Mouse (Mus musculus): ENCODE measurements around the gene Gnat2. TPM values are rescaled to one million over a fixed set of nuclear protein-coding genes. Genes with fewer than 3 reads are reported as not detected.

Gene Gnat2
- polyA plus RNA-seq, 1 experiment = 3.2 TPM

GRCm38 (mm10) chr3:108124131-108124530 is 31.5 kb downstream of the Gnat2 start:
- Histone ChIP-seq H3K27me3 (ENCODE audit: control insufficient read depth, insufficient read depth, low read length, poor library complexity, severe bottlenecking) (no peaks in the 10 kb centered on the region), H3K4me3 (ENCODE audit: low read depth, low read length) (no peak overlapping the region), H3K9ac (ENCODE audit: low read depth, poor library complexity, severe bottlenecking) (no peak overlapping the region), H3K27ac (ENCODE audit: insufficient read depth, low read length) (no peak overlapping the region), H3K36me3 (ENCODE audit: control insufficient read depth, insufficient read depth, low read length, poor library complexity, severe bottlenecking) (peaks cover 19% of the 10 kb centered on the region), H3K9me3 (replicated peaks; ENCODE audit: control insufficient read depth, insufficient read depth, low read length, poor library complexity, severe bottlenecking) (no peaks in the 10 kb centered on the region), H3K4me1 (ENCODE audit: control insufficient read depth, insufficient read depth, low read length) (no peaks in the 10 kb centered on the region)
- TF ChIP-seq EP300 (IDR thresholded peaks at IDR 0.05; ENCODE audit: insufficient read depth, low read depth, low read length) (no peak), POLR2A (IDR thresholded peaks at IDR 0.05; ENCODE audit: insufficient read depth, low read length) (no peak), CTCF (IDR thresholded peaks at IDR 0.05; ENCODE audit: low read depth, low read length) (no peak)

- Histone ChIP-seq H3K27me3 (ENCODE audit: control insufficient read depth, insufficient read depth, low read length, poor library complexity, severe bottlenecking) (no peaks in the 10 kb centered on the region), H3K9me3 (replicated peaks; ENCODE audit: control insufficient read depth, insufficient read depth, low read length, poor library complexity, severe bottlenecking) (no peaks in the 10 kb centered on the region), H3K27ac (ENCODE audit: insufficient read depth, low read length) (no peak overlapping the region), H3K4me1 (ENCODE audit: control insufficient read depth, insufficient read depth, low read length) (no peaks in the 10 kb centered on the region), H3K4me3 (ENCODE audit: low read depth, low read length) (no peak overlapping the region), H3K9ac (ENCODE audit: low read depth, poor library complexity, severe bottlenecking) (no peak overlapping the region), H3K36me3 (ENCODE audit: control insufficient read depth, insufficient read depth, low read length, poor library complexity, severe bottlenecking) (peaks cover 13% of the 10 kb centered on the region)
- TF ChIP-seq EP300 (IDR thresholded peaks at IDR 0.05; ENCODE audit: insufficient read depth, low read depth, low read length) (no peak), POLR2A (IDR thresholded peaks at IDR 0.05; ENCODE audit: insufficient read depth, low read length) (no peak), CTCF (IDR thresholded peaks at IDR 0.05; ENCODE audit: low read depth, low read length) (no peak)
Observed at GRCm38 (mm10) chr3:108126327-108126726, 33.7 kb downstream of the Gnat2 start.

GRCm38 (mm10) chr3:108128520-108128919 is 35.9 kb downstream of the Gnat2 start:
- Histone ChIP-seq H3K27ac (ENCODE audit: insufficient read depth, low read length) (no peak overlapping the region), H3K36me3 (ENCODE audit: control insufficient read depth, insufficient read depth, low read length, poor library complexity, severe bottlenecking) (peaks cover under 1% of the 10 kb centered on the region), H3K4me1 (ENCODE audit: control insufficient read depth, insufficient read depth, low read length) (no peaks in the 10 kb centered on the region), H3K27me3 (ENCODE audit: control insufficient read depth, insufficient read depth, low read length, poor library complexity, severe bottlenecking) (no peaks in the 10 kb centered on the region), H3K9me3 (replicated peaks; ENCODE audit: control insufficient read depth, insufficient read depth, low read length, poor library complexity, severe bottlenecking) (no peaks in the 10 kb centered on the region), H3K4me3 (ENCODE audit: low read depth, low read length) (no peak overlapping the region), H3K9ac (ENCODE audit: low read depth, poor library complexity, severe bottlenecking) (no peak overlapping the region)
- TF ChIP-seq POLR2A (IDR thresholded peaks at IDR 0.05; ENCODE audit: insufficient read depth, low read length) = no peak
- TF ChIP-seq CTCF (IDR thresholded peaks at IDR 0.05; ENCODE audit: low read depth, low read length) = no peak
- TF ChIP-seq EP300 (IDR thresholded peaks at IDR 0.05; ENCODE audit: insufficient read depth, low read depth, low read length) = no peak

- no peak for TF ChIP-seq CTCF (IDR thresholded peaks at IDR 0.05; ENCODE audit: low read depth, low read length)
- TF ChIP-seq POLR2A (IDR thresholded peaks at IDR 0.05; ENCODE audit: insufficient read depth, low read length) = no peak
- no peak for TF ChIP-seq EP300 (IDR thresholded peaks at IDR 0.05; ENCODE audit: insufficient read depth, low read depth, low read length)
- H3K27ac ChIP-seq (ENCODE audit: insufficient read depth, low read length) = no peak overlapping the region
- H3K9ac ChIP-seq (ENCODE audit: low read depth, poor library complexity, severe bottlenecking) = no peak overlapping the region
- H3K36me3 ChIP-seq (ENCODE audit: control insufficient read depth, insufficient read depth, low read length, poor library complexity, severe bottlenecking) = no peaks in the 10 kb centered on the region
- no peak overlapping the region for H3K4me3 ChIP-seq (ENCODE audit: low read depth, low read length)
- H3K27me3 ChIP-seq (ENCODE audit: control insufficient read depth, insufficient read depth, low read length, poor library complexity, severe bottlenecking) = no peaks in the 10 kb centered on the region
- H3K4me1 ChIP-seq (ENCODE audit: control insufficient read depth, insufficient read depth, low read length) = no peaks in the 10 kb centered on the region
- no peaks in the 10 kb centered on the region for H3K9me3 ChIP-seq (replicated peaks; ENCODE audit: control insufficient read depth, insufficient read depth, low read length, poor library complexity, severe bottlenecking)
Observed at GRCm38 (mm10) chr3:108129367-108129766, 36.8 kb downstream of the Gnat2 start.

GRCm38 (mm10) chr3:108129804-108130203 is 37.2 kb downstream of the Gnat2 start:
- H3K9ac ChIP-seq (ENCODE audit: low read depth, poor library complexity, severe bottlenecking) = no peak overlapping the region
- TF ChIP-seq CTCF (IDR thresholded peaks at IDR 0.05; ENCODE audit: low read depth, low read length) (no peak), POLR2A (IDR thresholded peaks at IDR 0.05; ENCODE audit: insufficient read depth, low read length) (no peak), EP300 (IDR thresholded peaks at IDR 0.05; ENCODE audit: insufficient read depth, low read depth, low read length) (no peak)
- no peaks in the 10 kb centered on the region for H3K27me3 ChIP-seq (ENCODE audit: control insufficient read depth, insufficient read depth, low read length, poor library complexity, severe bottlenecking)
- H3K4me1 ChIP-seq (ENCODE audit: control insufficient read depth, insufficient read depth, low read length) = no peaks in the 10 kb centered on the region
- no peak overlapping the region for H3K27ac ChIP-seq (ENCODE audit: insufficient read depth, low read length)
- H3K9me3 ChIP-seq (replicated peaks; ENCODE audit: control insufficient read depth, insufficient read depth, low read length, poor library complexity, severe bottlenecking) = no peaks in the 10 kb centered on the region
- H3K36me3 ChIP-seq (ENCODE audit: control insufficient read depth, insufficient read depth, low read length, poor library complexity, severe bottlenecking) = no peaks in the 10 kb centered on the region
- H3K4me3 ChIP-seq (ENCODE audit: low read depth, low read length) = no peak overlapping the region

- TF ChIP-seq POLR2A (IDR thresholded peaks at IDR 0.05; ENCODE audit: insufficient read depth, low read length) = no peak
- no peak for TF ChIP-seq EP300 (IDR thresholded peaks at IDR 0.05; ENCODE audit: insufficient read depth, low read depth, low read length)
- Histone ChIP-seq H3K36me3 (ENCODE audit: control insufficient read depth, insufficient read depth, low read length, poor library complexity, severe bottlenecking) (no peaks in the 10 kb centered on the region), H3K9ac (ENCODE audit: low read depth, poor library complexity, severe bottlenecking) (no peak overlapping the region), H3K4me1 (ENCODE audit: control insufficient read depth, insufficient read depth, low read length) (no peaks in the 10 kb centered on the region), H3K27me3 (ENCODE audit: control insufficient read depth, insufficient read depth, low read length, poor library complexity, severe bottlenecking) (no peaks in the 10 kb centered on the region), H3K27ac (ENCODE audit: insufficient read depth, low read length) (no peak overlapping the region), H3K4me3 (ENCODE audit: low read depth, low read length) (no peak overlapping the region), H3K9me3 (replicated peaks; ENCODE audit: control insufficient read depth, insufficient read depth, low read length, poor library complexity, severe bottlenecking) (no peaks in the 10 kb centered on the region)
Observed at GRCm38 (mm10) chr3:108131216-108131615, 38.6 kb downstream of the Gnat2 start.

All from ES-Bruce4 (cell line).